Mouse (Mus musculus): Measurements from ENCODE around the gene Myo7a.
A peak's percentile ranks its signal among the peaks of the same experiment; 100 is the strongest.

Myo7a gene

GRCm38 (mm10) chr7:98103002-98103941 is 16.1 kb downstream of the Myo7a start:
- ATAC-seq (ENCODE audit: low TSS enrichment), result peak; percentile 29; the same call in 1 of the 2 replicates

- ATAC-seq (ENCODE audit: low TSS enrichment), result no peak
Measured at GRCm38 (mm10) chr7:98102488-98102887, 16.8 kb downstream of the Myo7a start.

GRCm38 (mm10) chr7:98097557-98097956 is 21.8 kb downstream of the Myo7a start:
- ATAC-seq (ENCODE audit: low TSS enrichment), result no peak

- ATAC-seq (ENCODE audit: low TSS enrichment), result no peak
Measured at GRCm38 (mm10) chr7:98095852-98096251, 23.5 kb downstream of the Myo7a start.

- peak; percentile 59; the same call in 1 of the 2 replicates for ATAC-seq (ENCODE audit: low TSS enrichment)
Measured at GRCm38 (mm10) chr7:98086346-98086745, 33.0 kb downstream of the Myo7a start.

GRCm38 (mm10) chr7:98085314-98085713 is 34.0 kb downstream of the Myo7a start:
- ATAC-seq (ENCODE audit: low TSS enrichment), result no peak

- ATAC-seq (ENCODE audit: low TSS enrichment), result no peak
Measured at GRCm38 (mm10) chr7:98084541-98085293, 34.6 kb downstream of the Myo7a start.

- ATAC-seq (ENCODE audit: low TSS enrichment), result no peak
Measured at GRCm38 (mm10) chr7:98082376-98082775, 36.9 kb downstream of the Myo7a start.

GRCm38 (mm10) chr7:98077453-98077852 is 41.9 kb downstream of the Myo7a start:
- ATAC-seq (ENCODE audit: low TSS enrichment), result no peak

GRCm38 (mm10) chr7:98071620-98072019 is 47.7 kb downstream of the Myo7a start:
- ATAC-seq (ENCODE audit: low TSS enrichment), result peak; percentile 89

GRCm38 (mm10) chr7:98066229-98066628 is 53.1 kb downstream of the Myo7a start:
- no peak for ATAC-seq (ENCODE audit: low TSS enrichment)

GRCm38 (mm10) chr7:98054942-98055341 is 64.4 kb downstream of the Myo7a start:
- ATAC-seq (ENCODE audit: low TSS enrichment), result no peak

- ATAC-seq (ENCODE audit: low TSS enrichment), result no peak
Measured at GRCm38 (mm10) chr7:98054461-98054860, 64.9 kb downstream of the Myo7a start.

GRCm38 (mm10) chr7:98051980-98052379 is 67.3 kb downstream of the Myo7a start:
- ATAC-seq (ENCODE audit: low TSS enrichment), result peak; percentile 55; the same call in 1 of the 2 replicates

GRCm38 (mm10) chr7:98048101-98048824 is 71.1 kb downstream of the Myo7a start:
- no peak for ATAC-seq (ENCODE audit: low TSS enrichment)

- ATAC-seq (ENCODE audit: low TSS enrichment), result no peak
Measured at GRCm38 (mm10) chr7:98002617-98003016, 116.7 kb downstream of the Myo7a start.
